Mouse (Mus musculus) adrenal gland, adult 8-10 months (tissue): ENCODE measurements at regions not wholly inside any gene's neighbourhood (a gene's known extent, or its start where the extent isn't known, plus 50 kb on each side); places are given as distances from the start of the nearest gene placed in this dataset.

Source experiments
- DNase-seq: peaks from one replicate; pipeline ENCODE4 v3.0.0; 2022

DNA sequence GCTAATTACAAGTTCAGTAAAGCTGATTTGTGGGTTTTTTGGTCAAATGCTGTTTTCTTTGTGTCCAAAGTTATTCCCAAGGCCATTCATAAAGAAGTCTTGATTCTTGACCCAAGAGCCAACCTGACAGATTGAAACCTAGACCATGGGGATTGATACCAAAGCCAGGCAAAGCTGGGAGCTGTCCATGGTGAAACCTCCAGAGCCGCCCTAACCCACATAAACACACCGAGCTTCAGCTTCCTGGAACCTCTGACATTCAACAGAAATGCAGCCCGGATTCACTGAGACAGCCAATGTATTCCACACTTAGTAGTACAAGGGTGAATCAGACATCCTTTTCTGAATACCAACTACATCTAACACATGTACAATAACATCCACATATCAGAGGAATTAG lies 386.7 kb upstream of the Zdhhc25 start:
- DNase-seq, result no peak

DNA sequence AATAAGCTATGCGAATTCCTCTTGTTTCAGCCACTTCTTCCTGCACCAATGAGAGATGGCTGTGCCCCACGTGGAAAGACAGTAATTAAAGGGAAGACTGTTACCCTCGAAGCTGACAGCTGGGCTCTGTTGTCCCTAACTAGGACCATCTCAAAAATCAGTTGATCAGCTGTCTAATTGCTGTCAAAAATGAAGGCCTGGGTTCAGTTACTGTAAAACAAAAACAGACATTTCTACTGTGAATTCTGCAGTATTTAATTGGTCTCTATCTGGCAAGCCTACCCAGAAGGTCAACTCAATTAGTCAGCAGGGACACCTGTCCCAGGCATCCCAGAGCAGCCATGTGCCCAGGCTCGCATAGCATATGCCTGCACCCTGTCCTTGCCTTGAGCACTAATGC lies 385.8 kb upstream of the Zdhhc25 start:
- DNase-seq, result no peak

DNA sequence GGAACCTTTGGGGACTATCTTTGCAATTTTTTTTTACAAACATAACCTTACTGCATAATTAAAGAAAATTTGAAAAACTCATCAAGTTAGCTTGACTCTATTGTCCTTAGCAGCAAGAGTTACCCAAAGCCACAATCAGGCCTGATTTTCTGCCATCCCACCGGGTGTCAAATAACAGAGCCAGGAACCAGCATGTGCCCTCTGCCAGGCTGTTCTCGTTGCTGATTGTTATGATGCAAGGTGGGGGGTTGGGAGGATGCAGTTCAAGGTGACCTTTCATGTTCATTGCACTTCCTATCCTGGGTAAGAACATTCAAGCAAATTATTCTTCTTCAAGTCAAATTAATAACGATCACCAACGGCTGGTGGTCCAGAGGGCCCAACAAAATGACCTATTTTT lies 370.6 kb upstream of the Zdhhc25 start:
- DNase-seq, result no peak

DNA sequence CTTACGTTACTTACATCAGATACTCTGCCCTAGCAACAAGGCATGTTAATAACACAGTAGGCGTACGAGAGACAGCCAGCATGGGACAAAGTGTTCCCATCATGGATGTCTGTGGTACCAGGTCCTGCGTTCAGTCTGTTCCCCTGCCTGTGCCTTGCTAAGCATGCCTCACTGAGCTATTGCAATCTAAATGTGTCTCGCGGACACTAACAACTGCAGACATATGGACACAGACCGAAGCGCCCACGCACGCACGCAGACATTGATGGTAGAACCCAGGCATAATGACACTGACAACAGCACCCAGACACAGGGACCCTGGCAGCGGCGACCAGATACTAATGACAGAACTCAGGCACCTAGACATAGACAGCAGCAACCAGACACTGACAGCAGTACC lies 355.5 kb upstream of the Zdhhc25 start:
- no peak for DNase-seq

DNA sequence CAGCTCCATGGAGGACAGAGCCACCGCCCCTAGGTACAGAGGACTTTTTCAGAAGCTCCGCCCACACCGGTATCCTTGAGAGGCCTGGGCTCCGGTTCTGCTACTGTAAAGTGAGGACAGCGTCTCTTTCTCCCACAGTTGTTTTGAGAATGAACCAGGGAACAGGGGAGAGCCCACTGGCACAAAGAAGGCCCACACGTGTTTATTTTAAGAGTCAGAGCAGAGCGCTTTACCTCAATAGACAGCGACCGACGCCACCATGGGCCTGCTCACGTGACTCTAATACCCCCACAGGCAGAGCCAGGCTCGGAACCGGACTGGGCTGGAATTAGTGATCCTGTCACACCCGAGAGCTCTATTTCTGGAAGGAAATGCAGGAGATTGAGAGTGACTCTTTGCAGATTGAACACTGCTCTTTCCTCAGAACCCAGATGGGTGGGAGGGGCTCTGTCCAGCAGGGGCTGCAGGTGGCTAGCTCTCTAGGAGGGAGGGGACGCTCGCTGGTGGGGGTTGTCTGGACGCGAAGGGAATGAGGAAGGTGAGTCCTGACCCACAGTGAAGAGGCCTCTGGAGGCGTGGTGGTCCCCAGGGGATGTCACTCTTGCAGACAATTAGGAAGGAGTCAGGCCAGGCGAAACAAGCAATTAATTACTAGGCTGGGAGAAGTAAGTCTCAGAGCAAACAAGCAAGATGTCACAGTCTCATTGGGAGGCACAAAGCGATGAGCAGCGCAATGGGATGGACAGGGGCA lies 354.4 kb upstream of the Zdhhc25 start:
- no peak for DNase-seq

DNA sequence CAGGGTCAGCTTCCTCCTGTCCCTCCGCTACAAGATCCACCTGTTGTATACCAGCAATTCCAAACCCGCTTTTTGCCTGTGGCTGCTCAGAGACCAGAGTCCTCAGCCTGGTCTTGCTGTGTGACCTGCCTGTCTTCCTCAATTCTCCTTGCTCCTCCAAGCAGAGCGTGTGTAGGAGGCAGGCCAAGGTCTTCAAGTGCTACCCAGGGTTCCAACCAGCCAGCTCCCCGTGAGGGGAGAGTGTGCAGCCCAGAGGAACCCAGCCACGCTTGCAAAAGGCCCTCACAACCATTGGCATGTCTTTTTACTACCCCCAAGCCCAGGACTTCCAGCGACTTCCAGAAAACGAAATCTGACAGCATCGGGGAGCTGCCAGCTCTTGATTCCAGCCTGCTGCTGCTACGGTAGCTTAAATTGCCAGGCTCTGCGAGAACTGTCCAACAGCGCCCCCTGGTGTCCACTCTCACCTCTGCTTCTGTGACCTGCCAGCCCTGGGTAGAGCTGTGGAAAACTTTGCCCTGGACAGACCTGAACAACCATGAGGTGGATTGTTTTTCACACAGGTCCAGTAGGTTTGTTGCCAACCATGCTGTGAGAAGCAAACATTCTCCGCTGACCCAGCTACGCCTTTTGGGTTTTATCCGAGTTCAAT lies 352.0 kb upstream of the Zdhhc25 start:
- DNase-seq, result peak; percentile 64

DNA sequence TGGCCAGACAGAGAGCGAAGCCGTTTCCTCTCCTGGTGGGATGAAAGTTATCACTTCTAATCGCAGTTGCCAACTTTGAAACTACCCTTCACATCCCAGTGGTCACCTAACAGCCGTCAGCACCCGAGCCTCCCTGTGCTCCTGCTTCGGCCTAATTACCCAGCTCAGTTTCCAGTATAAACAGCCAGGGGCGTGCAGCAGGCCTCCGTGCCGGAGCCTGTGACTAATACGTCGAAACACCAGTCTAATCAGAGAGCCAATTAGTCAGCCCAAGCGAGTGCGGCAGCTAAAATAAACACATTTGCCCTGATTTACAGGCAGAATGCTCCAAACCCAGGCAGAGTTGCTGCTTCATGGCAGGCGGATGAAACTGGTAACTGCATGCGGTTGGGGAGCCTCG lies 312.1 kb upstream of the Zdhhc25 start:
- DNase-seq, result no peak

DNA sequence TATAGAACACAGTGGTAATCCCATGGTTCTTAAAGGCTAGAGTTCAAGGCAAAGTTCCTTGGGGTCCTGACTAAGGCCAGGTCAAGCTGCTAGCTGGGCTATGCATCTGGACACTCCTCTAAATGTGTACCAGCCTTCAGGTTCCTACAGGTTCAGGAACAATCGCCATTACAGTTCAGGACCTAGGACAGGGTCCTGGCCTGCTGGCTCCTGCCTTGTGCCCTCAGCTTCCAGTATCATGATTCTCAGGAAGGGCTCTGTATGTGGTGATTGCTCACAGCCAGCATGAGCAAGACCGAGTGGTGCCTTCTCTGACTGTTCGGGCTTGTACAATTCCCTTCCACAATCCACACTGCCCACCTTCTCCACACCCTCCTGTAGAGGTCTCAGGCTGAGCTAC lies 311.4 kb upstream of the Zdhhc25 start:
- DNase-seq, result no peak

DNA sequence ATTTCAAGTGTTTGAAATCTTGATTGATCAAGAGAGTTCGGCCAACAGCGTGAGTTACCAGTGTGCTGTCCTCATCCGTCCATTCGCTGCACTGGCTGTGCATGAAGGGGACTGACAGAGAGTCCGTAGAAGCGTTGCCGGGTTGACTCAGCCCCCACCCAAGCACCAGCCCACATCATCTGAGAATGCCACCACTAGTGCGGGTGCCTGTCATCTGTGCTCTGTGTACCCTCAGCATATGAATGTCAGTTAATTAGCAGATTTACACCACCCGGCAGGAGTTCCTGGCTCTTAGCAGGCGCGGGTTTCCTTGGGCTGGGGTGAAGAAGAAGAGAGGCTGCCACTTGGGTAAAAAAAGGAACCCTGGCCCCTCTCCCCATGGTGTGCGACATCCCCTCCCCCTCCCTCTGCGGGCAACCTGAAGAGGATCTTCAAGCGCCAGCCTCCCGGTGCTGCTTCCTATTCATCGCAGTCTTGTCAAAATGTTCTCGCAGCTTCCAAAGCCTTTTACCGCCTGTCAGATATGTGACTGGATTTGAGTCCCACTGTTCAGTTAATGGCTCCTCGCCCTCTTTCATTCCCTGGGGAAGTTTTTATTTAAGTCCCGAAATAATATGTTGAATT lies 309.2 kb upstream of the Zdhhc25 start:
- DNase-seq, result no peak

DNA sequence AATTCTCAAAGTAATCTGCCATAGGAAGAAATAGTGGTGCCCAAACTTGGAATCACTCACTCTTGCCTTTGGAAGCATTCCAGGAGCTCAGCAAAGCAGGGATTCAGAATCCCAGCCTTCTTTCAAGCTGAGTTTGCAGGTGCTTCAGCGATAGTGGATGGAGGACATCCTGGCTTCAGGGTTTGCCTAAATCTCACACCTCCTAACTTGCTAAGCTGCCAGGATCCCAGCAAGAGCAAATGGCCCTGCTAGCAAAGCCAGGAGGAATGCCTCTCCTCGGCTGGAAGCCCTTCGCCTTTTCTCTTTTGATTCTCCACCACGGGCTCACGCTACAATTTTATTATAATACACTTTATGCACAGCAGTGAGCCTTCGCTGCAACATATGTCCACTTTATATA lies 301.0 kb upstream of the Zdhhc25 start:
- DNase-seq, result no peak

DNA sequence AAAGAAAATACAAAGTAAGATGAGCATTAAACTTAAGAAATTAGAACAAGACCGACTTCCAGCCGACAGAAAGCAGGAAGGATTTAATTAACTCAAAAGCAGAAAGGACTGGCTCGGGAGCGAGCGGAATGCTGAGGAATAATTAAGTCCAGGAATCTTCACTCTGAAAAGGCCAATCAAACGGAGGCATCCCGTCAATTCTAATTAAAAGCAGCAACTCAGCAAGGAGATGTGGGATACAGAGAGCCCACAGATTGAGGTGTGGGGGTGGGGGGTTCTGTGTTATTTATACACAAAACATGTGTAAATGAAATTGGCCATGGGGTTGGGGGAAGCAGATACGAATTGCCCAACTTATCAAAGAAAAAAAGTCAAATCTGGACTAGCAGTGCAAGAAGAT lies 288.9 kb upstream of the Zdhhc25 start:
- no peak for DNase-seq

DNA sequence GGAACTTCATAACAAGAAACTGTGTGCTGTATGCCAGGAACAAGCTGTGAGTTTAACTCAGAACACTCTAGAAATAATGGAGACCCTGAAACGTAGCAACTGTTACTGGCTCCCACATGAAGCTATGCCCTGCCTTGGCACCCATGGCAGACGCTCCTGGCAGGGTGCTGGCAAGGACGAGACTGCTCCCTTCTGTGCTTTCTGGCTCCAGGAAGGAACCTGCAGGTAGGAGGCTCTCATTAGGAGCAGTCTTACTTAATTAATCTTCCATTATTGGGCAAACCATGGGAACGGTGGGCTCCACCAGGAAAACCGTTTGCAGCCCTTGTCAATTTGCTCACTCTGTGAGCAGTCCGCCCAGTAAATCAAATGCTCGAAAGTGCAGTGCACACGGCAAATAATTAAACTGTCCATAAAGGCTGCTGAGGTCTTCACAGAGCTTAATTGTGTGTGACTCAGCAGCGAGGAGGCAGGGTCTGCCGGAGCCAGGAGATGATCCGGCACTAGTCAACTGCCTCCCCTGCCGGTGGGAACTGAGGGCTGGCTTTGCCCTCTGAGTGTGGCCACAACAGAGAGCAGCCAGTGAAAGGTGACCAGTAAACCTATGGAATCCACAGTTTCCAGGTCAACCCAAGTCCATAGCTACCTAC lies 285.2 kb upstream of the Zdhhc25 start:
- no peak for DNase-seq

DNA sequence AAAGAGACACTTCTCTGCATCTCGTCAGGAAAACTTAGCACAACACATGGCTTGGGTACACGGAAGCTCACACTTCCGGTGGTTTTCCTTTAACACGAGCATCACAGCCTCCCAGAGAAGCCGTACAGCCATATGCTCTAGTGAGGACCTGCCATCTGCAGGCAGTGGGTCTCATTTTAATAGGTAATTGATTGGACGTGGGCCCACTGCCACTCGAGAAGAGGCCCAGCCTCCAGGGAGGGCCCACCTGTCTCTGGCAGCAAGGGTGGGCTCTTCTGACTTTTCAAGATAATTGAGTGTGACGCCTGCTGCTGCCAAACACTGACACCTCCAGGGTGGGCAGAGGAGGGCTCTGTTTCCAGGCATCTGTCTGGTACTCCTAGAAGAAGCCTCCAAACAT lies 282.1 kb upstream of the Zdhhc25 start:
- DNase-seq, result no peak

DNA sequence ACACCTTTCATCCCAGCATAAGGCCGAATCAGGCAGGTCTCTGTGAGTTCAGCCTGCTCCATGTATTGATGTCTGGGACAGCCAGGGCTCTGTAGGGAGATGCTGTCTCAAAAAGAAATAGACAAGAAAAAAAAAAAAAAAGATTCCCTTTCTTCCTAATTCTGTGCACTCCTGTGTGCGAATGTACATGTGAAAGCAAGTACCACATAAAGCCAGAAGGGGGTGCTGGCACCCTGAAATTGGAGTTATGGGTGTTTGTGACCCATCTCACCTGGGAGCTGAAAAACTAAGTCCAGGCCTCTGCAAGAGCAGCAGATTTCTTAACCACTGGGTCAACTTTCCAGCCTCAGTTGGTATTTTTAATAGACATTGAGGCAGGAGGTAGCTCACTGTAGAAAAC lies 280.6 kb upstream of the Zdhhc25 start:
- DNase-seq, result no peak

DNA sequence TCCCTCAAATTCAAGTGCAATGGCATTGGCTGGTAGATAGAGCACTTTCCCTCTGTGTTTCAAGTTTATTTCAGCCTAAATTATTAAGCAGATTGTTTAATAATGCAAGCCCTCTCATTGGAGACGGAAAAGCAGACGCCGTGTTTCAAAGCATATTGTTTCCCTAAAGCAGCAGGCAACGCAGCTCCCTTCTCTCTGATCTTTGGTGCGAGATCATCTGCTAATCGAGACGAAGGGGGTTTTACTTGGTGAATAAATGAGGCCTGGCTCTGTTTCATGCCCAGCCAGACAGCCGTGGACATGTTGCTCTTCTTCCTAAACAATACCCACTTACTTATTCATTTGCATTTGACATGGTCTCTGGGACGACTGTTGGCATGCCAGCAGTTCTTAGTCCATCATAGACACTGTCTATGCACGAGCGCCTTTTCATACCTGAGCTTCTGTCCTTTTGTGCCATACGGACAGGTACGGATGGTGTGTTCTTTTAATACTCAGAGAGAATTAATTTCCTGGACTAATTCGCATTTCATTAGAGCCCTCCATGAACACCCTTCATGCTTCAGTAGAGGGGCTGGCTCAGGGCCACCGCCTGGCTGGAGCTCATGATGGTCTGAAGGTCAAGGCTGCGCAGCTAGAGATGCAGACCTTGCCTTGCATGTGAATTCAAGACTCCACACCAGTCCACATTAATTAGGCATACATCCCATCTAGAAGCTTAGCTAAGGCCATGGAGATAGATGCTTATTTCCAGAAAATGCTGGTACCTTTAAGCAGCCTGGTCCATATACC lies 276.3 kb upstream of the Zdhhc25 start:
- no peak for DNase-seq

DNA sequence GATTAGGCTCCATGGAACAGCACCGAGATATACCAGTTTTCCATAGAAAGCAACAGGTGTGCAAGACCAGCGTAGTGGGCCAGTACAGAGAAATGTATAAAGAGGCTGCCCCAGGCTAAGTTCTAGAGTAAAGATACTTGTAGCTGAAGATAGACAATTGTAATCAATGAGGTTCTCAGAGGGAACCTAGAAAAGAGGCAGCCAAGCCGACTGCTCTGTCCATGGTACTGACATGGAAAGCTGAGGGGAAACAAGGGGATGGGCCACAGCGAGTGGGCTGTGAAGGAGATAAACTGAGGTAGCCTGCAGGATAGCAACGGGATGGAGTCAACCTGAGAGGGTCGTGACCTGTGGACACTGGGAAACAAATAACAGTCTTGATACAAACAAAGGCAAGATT lies 275.0 kb upstream of the Zdhhc25 start:
- DNase-seq, result no peak

DNA sequence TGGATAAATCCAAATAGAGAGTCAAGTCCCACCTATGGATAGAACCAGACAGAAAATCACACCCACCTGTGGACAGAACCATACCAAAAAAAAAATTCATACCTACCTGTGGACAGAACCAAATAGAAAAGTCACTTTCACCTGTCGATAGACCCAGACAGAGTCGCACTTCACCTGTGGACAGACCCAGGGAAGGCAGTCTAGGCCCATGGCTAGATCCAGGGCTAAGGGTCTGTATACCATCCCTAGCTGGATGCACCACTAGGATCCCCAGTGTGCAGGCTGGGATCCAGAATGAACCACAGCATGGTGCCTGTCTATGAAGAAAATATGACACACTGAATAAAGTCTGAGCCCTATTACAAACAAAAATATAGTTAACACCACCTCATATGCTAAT lies 246.9 kb upstream of the Zdhhc25 start:
- DNase-seq, result no peak

DNA sequence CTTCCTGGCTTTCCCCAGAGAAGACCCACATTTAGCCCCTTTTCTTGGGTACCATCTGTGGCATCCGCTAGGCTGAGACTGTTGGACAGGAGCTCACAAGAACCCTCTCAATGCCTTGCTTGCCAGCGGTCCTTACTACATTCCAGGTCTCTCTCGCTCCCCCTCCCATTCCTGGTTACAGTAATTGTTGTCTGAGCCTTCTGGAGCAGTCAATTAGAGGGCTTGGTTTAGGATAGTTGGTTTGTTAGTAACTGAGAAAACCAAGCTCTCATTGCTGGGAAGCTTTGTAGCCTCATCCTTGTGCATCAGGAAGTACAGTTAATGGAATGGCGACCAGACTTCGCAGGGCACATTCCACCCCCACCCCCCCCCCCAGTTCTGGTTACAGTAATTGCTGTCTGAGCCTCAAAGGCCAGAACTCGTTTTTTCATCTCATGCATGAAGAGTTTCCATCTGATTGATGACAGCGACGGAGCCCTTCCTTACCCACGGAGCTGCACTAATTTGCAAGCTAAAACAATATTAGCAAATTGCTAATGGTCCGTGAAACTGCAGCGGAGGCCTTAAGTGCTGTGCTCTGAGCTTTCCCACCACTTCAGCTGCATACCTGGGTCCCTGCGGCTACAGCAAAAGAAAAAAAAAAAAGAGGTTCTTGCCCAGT lies 239.6 kb upstream of the Zdhhc25 start:
- DNase-seq, result no peak

DNA sequence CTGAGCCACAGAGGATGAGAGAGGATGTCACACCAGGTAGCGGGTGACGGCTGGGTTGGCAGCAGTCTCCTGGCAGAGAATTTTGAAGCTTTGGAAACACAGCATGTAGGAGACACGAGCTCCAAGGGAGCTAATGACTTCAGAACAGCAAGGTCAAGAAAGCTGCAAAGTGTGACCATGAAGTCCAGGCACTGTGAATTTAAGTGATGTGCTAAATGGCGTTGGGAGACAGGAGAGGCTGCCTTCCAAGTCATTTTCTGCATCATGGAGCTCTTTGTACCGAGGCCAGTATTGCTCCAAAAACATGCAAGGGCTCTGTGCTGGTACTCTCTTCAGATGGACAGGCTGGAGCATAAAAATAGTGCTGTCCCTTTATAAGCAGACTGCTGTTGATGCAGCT lies 238.8 kb upstream of the Zdhhc25 start:
- no peak for DNase-seq

DNA sequence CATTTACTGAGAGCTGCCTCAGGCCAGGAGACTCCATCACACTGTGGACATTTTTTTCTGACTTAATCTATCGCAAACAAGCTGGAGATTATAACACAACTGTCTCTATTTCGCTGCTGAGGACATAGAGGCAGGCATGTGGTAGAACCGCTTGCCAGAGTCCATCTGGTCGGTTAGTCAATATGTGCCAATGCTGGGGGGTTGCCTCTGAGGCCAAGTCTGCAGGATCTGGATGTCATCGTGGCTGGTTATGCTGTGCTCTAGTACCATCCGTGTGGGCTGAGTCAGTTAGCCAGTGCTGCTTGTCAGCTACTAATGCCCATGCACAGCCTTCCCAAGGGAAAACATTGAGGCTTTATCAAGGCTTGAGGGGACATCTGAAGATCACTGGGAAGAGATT lies 237.1 kb upstream of the Zdhhc25 start:
- DNase-seq, result no peak

DNA sequence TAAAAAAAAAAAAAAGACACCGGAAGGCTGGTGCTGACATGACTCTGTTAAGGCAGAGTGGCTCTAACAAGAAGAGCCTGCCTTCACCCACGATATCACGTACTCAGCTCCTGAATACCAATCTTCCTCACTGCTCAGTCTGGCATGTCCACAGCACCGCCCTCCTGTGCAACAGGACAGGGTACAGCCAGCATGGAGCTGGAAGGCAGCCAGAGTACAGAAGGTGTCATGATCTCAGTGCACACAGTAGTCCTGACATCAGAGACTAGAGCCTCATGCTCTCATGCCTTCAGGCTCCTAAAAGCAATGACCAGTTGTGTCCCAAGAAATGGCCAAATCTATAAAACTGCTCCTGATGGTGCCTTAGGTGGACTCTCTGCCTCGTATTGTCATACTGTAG lies 229.7 kb upstream of the Zdhhc25 start:
- no peak for DNase-seq

DNA sequence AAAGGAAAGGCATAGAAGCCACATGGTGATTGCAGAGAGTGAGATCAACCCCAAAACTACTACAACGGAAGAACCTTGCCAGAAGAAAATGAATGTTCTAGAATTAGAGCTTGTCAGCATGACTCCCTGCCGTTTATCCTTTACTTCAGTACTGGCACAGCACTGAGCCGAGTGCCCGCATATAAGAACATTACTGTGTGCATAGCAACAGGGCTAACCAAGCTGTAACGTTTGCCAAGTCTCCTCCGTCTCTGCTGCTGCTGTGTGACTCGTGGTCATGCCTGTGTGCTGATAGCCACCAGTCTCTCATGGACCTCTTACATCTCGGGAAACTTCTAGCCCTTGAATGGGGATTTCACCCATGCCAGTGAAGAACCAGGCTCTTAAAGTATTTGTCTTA lies 228.1 kb upstream of the Zdhhc25 start:
- DNase-seq, result no peak
